Mouse (Mus musculus): ENCODE results near the gene Rnf31. TPM values are rescaled to one million over a fixed set of nuclear protein-coding genes. Genes with fewer than 3 reads are reported as not detected.

Gene Rnf31
- total and polyA plus RNA-seq, 3 experiments = 12.9 to 24.5 TPM; not detected in 1

GRCm38 (mm10) chr14:55570588-55570987 is 20.9 kb upstream of the Rnf31 start:
- TF ChIP-seq BHLHE40 (IDR thresholded peaks at IDR 0.05; ENCODE audit: borderline replicate concordance, low read depth, low read length) (no peak), GABPA (IDR thresholded peaks at IDR 0.05; ENCODE audit: low read depth, low read length) (no peak), JUND (IDR thresholded peaks at IDR 0.05; ENCODE audit: low read depth, low read length) (no peak), CHD1 (IDR thresholded peaks at IDR 0.05; ENCODE audit: low read depth, low read length) (no peak), USF1 (IDR thresholded peaks at IDR 0.05; ENCODE audit: low read depth, low read length) (no peak)
- peaks cover 0 to 3% of the 10 kb centered on the region in 2 experiments; a peak in 2 of 4 replicates for H3K36me3 ChIP-seq (ENCODE audit: control insufficient read depth in 1 of 2, insufficient read depth in 2 of 2, low read length in 2 of 2)
- H3K9ac ChIP-seq (ENCODE audit: control insufficient read depth, low read depth, low read length, poor library complexity, severe bottlenecking) = no peak overlapping the region

GRCm38 (mm10) chr14:55571760-55572159 is 19.7 kb upstream of the Rnf31 start:
- Histone ChIP-seq H3K9ac (ENCODE audit: control insufficient read depth, low read depth, low read length, poor library complexity, severe bottlenecking) (no peak overlapping the region), H3K27me3 (ENCODE audit: control insufficient read depth in 1 of 2, insufficient read depth in 2 of 2, low read length in 2 of 2) (no peaks in the 10 kb centered on the region), H3K4me3 (ENCODE audit: control insufficient read depth in 1 of 2, insufficient read depth in 1 of 2, low read depth in 2 of 2, low read length in 2 of 2) (no peak overlapping the region), H3K4me1 (ENCODE audit: control insufficient read depth in 1 of 2, insufficient read depth in 2 of 2, low read length in 2 of 2) (peaks cover 5 to 8% of the 10 kb centered on the region in 2 experiments), H3K79me2 (ENCODE audit: control insufficient read depth, insufficient read depth, low read length, poor library complexity) (no peaks in the 10 kb centered on the region), H3K36me3 (ENCODE audit: control insufficient read depth in 1 of 2, insufficient read depth in 2 of 2, low read length in 2 of 2) (peaks cover 0 to 3% of the 10 kb centered on the region in 2 experiments; a peak in 2 of 4 replicates), H3K9me3 (replicated peaks; ENCODE audit: insufficient read depth, low read length) (no peaks in the 10 kb centered on the region), H3K27ac (ENCODE audit: control insufficient read depth, low read depth, low read length) (no peak overlapping the region)
- no peak for TF ChIP-seq TBP (IDR thresholded peaks at IDR 0.05; ENCODE audit: low read depth, low read length)
- DNase-seq (ENCODE audit: low read depth, low spot score) = no peak

More at GRCm38 (mm10) chr14:55570588-55570987, 20.9 kb upstream of the Rnf31 start:
- no peaks in the 10 kb centered on the region for H3K79me2 ChIP-seq (ENCODE audit: control insufficient read depth, insufficient read depth, low read length, poor library complexity)
- no peak overlapping the region for H3K27ac ChIP-seq (ENCODE audit: control insufficient read depth, low read depth, low read length)
- peaks cover 5 to 8% of the 10 kb centered on the region in 2 experiments for H3K4me1 ChIP-seq (ENCODE audit: control insufficient read depth in 1 of 2, insufficient read depth in 2 of 2, low read length in 2 of 2)
- no peaks in the 10 kb centered on the region for H3K9me3 ChIP-seq (replicated peaks; ENCODE audit: insufficient read depth, low read length)
- H3K27me3 ChIP-seq (ENCODE audit: control insufficient read depth in 1 of 2, insufficient read depth in 2 of 2, low read length in 2 of 2) = no peaks in the 10 kb centered on the region
- H3K4me3 ChIP-seq (ENCODE audit: control insufficient read depth in 1 of 2, insufficient read depth in 1 of 2, low read depth in 2 of 2, low read length in 2 of 2) = no peak overlapping the region
- no peak for DNase-seq (ENCODE audit: low read depth, low spot score)

- Histone ChIP-seq H3K27ac (ENCODE audit: control insufficient read depth, low read depth, low read length) (no peak within 1 kb of the TSS), H3K27me3 (ENCODE audit: control insufficient read depth in 1 of 2, insufficient read depth in 2 of 2, low read length in 2 of 2) (no peaks in the 10 kb centered on the region), H3K9me3 (replicated peaks; ENCODE audit: insufficient read depth, low read length) (no peaks in the 10 kb centered on the region), H3K4me3 (ENCODE audit: control insufficient read depth in 1 of 2, insufficient read depth in 1 of 2, low read depth in 2 of 2, low read length in 2 of 2) (no peak within 1 kb of the TSS), H3K36me3 (ENCODE audit: control insufficient read depth in 1 of 2, insufficient read depth in 2 of 2, low read length in 2 of 2) (peaks cover 0 to 7% of the 10 kb centered on the region in 2 experiments; a peak in 2 of 4 replicates), H3K9ac (ENCODE audit: control insufficient read depth, low read depth, low read length, poor library complexity, severe bottlenecking) (no peak within 1 kb of the TSS), H3K79me2 (ENCODE audit: control insufficient read depth, insufficient read depth, low read length, poor library complexity) (peaks cover 4% of the 10 kb centered on the region), H3K4me1 (ENCODE audit: control insufficient read depth in 1 of 2, insufficient read depth in 2 of 2, low read length in 2 of 2) (peaks cover 7 to 18% of the 10 kb centered on the region in 2 experiments)
- no peak for DNase-seq (ENCODE audit: low read depth, low spot score)
- TF ChIP-seq TBP (IDR thresholded peaks at IDR 0.05; ENCODE audit: low read depth, low read length) = no peak
- no peak for TF ChIP-seq JUND (IDR thresholded peaks at IDR 0.05; ENCODE audit: low read depth, low read length)
- no peak for TF ChIP-seq MYC (IDR thresholded peaks at IDR 0.05; ENCODE audit: low read depth, low read length)
- TF ChIP-seq RCOR1 (IDR thresholded peaks at IDR 0.05; ENCODE audit: low read depth, low read length) = no peak
- no peak for TF ChIP-seq ZC3H11A (IDR thresholded peaks at IDR 0.05; ENCODE audit: low read depth, low read length)
- TF ChIP-seq USF2 (IDR thresholded peaks at IDR 0.05; ENCODE audit: borderline replicate concordance in 1 of 2, insufficient read depth in 1 of 2, low read depth in 1 of 2, low read length in 2 of 2) = no peak
Observed at GRCm38 (mm10) chr14:55575302-55575701, 16.2 kb upstream of the Rnf31 start, which contains the start of gene Fitm1. Fitm1 (plus strand) TSS chr14:55575617.
